Mouse (Mus musculus) 416B (cell line): ENCODE measurements around the gene Slf1.
A peak's percentile ranks its signal among the peaks of the same experiment; 100 is the strongest.
"Not testable (repeated sequence)": the region's sequence is repeated elsewhere in the genome, so short reads cannot be mapped to it uniquely, and the experiment has no call there.

Experiments
- DNase-seq: peaks from one replicate; pipeline ENCODE4 v3.0.0; 2011; ENCODE audit warnings: low read depth

Slf1 gene

DNA sequence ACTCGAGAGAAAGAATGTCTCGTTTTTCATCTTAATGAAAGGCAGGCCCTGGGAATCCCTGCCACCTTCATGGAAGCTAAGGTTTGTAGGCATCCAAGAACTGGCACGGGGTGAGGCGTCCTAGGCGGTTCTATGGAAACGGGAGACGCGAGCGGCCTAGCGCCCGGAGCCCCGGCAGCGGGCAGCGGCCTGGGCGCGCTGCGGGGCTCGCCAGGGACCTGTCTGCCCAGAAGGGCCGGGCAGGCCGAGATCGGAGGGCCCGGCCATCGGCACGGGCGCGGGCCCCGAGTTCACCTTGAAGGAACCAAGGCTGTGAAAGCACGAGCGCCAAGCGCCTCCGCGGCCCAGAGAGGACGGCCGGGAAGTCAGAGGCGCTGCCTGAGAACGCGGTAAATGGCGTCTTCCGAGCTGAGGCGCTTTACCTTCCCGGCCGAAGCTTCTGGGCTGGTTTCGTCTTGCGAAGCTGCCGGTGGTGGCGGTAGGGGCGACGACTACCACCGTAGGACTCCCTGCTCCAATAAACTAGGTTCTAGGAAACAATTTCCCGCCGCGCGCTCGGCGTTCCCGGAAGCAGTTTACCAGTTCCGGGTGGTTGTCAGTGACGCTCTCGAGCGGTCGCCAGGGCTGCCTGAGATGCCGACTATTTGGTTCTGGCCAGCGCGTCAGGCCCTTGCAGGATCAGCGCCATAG lies at the start of gene Slf1, which contains the start of gene 2210408I21Rik:
Gene Slf1, minus strand, starts transcription at position 543 of the 690 bp plus-strand sequence.
Gene 2210408I21Rik, plus strand, starts transcription at position 610 of the 690 bp plus-strand sequence.
- peak; percentile 87 for DNase-seq

DNA sequence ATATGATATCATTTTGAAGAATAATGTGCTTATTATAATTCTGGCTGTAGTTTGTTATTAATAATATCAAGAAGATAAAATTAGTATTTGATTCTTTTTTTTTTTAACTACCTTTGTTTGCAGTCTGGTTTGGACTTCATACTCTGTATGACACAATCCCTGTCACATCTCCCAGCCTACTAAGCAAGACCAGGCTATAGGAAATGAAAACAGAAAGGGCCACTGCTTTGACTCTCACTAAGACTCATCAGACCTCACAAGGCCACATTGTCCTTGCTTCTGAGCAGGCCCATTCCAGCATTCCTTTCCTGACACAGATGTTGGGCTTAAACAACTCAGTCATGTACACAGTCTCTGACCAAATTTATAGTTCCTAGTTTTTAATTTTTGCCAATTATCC lies 42.7 kb upstream of the Slf1 start:
- no peak for DNase-seq

DNA sequence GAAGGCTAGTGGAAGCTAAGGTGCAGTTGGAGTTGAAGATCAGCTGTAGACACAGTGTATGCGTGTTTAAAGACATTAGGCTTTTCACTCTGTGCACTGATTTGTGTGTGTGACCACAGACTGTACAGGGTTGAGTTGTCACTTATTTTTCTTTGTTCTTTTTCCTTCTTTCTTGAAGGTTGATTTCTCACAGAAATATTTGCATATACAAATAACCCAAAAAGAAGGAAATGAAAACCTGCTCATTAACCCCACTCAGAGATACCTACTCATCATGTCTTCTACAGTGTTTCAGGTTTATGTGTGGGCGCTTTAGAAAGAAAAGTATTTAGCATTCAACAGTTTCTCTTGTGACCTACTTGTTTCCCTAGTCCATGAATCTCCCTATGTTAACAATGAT lies 5.6 kb upstream of the Slf1 start:
- no peak for DNase-seq

DNA sequence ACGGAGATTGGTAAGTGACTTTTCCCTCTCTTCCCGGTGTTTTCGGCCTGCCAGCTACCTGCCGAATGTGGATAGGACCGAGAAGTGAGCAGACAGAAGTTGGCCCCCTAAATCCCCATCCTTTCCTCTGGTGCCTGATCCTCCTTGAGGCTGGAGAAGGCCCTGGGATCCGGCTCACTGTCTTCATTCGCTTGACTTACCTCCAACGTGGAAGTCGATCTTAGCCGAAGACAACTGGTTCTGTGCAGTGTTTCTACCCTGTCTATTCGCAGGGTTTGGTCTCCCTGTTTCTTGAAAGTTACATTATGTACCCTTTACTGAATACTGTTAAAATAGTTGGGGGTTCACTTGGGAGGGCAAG lies 328 bp upstream of the Slf1 start:
- no peak for DNase-seq

DNA sequence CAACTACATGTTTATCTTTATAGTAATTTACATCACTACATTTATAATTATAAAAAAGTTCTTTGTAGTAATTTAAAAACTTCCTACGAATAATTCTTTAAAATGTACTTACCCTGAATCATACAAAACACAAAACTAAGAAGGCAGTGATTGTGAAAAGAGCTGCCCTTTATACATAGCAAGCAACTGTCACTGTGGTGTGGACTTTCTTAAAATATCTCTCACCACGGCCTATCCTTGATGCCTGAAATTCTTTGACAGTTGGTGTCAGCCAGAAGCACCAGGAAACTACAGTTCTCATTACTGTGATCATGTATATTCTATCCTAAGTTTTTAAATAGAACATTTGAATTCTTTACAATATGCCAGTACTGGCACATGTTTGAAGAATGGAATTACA lies 4.1 kb downstream of the Slf1 start:
- DNase-seq, result peak; percentile 48

DNA sequence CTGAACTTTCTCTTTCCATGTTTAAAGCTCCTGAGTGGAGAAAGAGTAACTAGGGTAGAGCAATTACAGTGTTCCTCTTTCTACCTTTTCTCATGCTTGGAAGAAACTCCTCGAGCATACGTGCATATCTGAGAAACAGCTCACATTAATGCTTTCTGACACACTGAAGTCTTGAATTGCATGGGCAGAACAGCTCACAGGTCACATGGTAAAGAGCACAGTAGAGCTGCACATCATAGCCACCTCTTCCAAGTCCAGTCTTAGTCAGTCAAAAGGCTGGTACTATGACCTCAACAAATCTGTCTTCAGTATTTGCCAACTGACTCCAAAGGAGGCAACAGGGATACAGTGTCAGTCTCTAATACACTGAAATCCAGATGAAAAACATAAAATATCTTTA lies 7.0 kb downstream of the Slf1 start:
- DNase-seq, result peak; percentile 56

DNA sequence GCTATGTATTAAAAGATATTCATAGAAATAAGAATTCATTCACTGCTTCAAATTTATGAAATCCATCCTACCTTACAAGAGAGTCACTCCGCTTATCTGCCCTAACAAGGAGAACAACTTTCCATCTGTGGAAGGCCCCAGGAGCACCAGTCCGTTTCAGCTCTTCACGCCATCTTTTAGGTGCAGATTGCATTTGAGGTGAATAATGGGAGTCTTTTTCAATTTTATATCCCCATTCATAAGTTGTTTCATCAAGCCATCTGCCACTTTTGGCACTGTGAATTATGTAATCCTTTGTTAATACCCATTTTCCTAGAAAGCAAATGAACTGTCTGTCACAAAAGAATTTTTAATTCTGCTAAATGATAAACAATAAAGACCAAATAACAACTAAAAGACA lies 10.1 kb downstream of the Slf1 start:
- no peak for DNase-seq

DNA sequence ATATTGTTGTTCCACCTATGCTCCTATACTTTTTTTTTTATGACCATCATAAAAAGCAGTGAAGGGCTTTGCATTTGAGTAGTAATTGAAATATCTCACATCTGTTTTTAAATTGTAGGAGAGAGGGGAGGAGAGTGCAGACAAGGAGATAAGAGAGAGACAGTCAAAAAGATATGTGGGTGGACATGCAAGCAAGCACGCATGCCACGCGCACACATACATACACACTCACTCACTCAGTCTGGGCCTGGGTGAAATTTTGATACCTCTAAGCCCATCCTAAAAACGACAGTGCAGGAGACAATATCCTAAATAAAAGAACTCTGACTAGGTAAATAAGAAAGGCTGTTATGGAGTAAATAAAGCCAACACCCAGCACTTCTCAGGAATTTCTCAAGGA lies 16.6 kb downstream of the Slf1 start:
- no peak for DNase-seq

DNA sequence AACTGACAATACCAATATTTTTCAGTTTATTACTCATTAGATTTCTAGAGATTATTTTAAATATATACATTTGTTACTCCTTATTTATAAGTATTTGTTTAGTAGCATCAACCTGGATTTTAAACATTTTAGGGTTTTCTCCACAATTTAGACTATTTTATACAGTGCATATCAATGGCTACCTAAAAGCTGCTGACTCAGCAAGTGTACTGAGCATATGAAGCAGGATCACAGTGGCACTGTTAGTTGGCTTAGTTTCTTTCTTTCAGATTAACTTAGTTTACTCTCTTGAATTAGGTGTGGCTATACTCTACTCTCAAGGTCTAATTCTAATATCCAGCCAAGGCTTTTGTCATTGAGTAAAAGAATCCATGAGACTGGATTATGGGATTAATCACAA lies 27.5 kb downstream of the Slf1 start:
- no peak for DNase-seq

DNA sequence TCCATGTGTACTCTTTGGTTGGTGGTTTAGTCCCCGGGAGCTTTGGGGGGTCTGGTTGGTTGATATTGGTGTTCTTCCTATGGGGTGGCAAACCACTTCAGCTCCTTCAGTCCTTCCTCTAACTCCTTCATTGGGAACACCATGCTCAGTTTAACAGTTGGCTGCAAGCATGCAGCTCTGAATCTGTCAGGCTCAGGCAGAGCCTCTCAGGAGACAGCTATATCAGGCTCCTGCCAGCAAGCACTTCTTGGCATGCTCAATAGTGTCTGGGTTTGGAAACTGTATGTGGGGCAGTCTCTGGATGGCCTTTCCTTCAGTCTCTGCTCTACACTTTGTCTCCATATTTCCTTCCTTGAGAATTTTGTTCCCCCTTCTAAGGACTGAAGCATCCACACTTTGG lies 42.4 kb downstream of the Slf1 start:
- not testable (repeated sequence) for DNase-seq

DNA sequence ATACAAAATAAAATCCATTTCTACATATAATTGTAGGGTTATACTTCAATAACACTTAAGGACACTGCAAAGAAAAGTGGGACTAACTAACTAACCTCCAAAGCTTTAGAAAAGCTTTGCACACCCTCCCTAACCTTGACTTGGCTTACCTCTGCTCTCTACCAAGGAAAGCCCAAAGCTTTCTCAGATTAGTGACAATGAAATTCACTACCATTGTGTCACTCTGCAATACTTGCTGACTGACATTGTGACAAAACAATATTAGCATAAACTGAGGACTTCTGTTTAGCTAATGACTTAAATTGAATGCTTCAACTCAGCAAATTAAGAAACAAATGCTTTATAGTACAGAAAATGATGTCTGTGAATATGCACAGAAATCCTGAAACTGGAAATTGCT lies 63.2 kb downstream of the Slf1 start:
- no peak for DNase-seq

DNA sequence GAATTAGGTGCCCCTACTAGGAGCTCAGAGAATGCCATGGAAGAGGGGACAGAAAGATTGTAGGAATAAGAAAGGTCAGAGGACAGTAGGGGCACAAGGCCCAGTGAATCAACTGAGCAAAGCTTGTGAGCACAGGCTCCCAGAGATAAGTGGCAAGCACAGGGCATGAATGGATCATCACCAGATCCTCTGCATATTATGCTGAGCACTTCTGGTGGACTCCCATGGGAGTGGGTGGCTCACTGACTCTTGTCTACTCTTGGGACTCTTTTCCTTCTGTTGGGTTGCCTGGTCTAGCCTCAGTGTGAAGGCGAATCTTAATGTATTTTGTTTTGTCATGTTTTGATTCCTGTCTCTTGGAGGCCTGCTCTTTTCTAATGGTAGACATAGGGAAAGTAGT lies 66.4 kb downstream of the Slf1 start:
- DNase-seq, result no peak

DNA sequence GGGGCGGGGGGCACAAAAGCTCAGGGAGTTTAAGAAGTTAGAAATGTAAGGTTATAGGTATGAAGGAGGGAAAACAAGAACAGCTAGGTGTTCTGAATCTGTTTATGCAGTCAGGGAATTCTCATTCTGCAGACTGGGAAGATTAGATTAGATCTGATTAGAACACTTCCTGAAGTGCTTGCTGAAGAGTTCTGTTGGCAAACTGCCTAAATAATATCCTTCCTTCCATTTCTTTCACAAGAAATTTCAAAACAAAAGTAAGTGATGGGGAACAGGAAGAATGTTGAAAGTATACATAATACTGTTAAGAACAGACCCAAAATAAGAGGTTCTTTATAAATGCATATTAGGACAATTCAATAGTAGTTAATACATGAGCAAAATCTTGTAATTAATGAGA lies 72.1 kb downstream of the Slf1 start:
- DNase-seq, result peak; percentile 66

DNA sequence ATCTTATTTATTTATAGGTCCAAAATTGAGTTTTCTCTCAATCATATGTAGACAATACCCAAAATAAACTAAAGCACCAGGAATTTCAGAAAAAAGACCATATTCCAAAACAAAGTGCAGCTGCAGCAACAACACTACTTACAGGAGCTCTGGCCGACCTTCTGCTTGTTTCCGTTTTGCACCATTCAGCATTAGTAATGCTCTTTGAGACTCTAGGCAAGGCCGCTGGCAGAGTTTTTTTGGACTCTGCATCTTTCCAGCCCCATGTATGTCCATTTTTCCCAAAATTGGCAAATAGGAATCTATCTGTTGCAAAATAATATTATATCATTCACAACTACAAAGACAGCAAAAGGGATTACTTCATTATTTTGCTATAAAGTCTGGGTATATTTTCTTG lies 85.5 kb downstream of the Slf1 start:
- DNase-seq, result no peak

DNA sequence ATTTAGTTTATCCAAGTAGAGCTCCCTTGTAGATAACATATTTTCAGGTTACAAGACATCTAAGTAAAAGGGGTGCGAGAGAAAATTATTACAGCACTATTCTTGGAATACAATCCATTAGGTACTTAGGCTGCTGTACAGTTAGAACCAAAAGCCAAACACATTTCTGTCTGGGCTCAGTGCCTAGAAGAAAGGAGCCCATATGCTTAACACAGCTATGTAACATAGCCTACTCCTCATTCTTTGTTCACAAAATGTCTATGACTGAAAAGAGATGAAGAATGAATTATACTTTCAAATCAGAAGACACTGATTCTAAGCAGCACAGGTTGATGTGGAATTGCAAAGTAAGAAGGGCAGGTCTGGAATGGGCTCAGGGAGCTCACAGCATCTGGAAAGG lies 86.8 kb downstream of the Slf1 start:
- no peak for DNase-seq

DNA sequence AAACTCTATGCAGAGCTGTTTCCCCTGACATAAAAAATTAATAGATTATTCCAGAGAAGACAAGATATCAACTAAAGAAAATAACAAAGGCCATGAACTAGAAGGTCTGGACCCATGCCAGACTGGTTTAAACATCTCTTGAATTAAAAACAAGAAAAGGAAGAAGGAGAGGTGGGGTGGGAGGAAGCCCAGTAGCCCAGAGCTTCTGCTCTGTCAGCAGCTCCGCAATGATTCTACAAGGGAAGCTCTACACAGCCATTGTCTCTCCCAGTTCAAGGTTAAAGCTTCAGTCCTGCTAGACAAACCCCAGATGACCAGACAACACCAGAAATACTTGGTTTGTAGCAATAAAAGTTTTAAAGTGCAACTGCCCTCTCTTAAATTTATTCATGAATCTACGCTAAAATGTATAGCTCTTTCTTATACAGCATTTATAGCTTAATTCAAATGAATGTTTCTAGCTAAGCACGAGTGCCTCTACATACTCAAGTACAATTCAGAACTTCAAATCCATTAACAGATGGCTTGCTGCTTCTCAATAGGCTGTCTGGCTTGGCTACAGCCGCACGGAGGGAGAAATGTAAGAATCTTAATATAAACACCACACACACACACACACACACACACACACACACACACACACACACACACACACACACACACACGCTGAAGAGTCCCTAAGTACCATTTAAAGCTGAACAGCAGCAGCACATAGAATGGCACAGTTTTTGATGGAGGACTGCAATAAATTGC lies 87.9 kb downstream of the Slf1 start:
- DNase-seq, result peak; percentile 37

DNA sequence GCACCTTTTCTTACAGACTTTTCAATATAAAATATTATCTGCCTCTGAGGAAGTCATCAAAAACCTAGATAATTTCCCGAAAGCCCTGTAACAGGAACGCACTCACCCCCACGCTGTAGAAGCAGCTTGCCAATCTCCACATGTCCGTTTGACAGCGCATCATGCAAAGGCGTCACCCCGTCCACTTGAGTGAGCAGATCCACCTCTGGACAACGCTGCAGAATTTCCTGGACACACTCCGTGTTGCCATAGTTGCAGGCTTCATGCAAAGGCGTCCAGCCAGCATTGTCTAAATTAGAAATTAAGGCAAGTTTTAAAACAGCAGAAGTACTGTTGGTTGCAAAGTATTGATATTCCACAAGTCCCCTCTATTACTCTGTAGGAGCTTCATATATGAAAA lies 88.9 kb downstream of the Slf1 start:
- no peak for DNase-seq

DNA sequence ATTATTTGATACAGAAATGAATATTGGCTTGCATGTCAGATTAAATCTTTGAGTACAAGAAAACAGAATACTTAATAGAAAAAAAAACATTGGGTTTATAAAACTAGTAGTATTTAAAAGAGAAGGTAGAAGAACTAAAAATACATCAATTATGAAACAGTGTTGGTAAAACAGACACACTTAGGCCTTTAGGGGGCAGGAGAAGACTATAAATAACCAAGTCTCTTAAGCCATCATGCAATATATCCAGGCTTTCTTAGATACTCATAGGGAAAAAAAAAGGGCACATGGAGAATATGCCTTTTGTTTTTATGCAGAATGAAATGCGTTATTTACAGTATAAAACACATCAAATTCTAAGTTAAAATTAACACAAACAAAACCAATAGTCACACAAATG lies 89.9 kb downstream of the Slf1 start:
- peak; percentile 73 for DNase-seq

DNA sequence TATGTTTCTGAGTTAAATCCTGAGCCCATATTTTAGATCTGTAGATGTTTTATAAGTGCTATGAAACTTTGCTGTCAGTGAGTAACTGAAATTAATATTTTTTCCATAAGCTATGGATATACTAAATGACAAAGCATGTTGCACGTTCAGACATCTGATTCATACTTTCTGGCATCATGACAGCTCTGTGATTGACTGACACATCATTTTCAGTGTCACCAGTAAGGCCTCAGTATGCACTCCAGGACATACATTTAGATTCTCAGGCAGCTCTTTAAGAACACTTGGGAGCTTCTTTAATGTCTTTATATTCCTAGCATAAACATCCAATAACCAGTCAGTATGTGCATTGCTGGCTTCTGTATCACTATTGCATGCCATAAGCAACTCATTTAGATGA lies 91.9 kb downstream of the Slf1 start:
- DNase-seq, result peak; percentile 51

DNA sequence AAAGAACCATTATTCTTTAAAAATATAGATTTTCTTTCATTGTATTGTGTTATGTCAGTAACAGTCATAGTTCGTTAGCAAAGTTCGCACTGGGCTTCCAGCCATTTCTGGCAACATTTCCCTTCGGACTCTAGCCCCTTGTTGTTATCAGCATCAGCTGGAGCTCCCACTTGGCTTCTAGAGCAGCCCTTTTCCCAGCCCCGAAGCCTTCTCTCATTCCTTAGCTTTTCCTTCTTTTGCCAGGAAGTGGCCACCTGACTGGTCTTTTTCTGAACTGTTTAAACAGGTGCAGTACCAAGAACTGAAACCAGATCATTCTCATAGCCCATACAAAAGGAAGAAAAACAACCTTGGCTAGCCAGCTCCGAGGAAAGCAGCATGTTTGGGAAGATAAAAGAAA lies 105.7 kb downstream of the Slf1 start:
- no peak for DNase-seq

DNA sequence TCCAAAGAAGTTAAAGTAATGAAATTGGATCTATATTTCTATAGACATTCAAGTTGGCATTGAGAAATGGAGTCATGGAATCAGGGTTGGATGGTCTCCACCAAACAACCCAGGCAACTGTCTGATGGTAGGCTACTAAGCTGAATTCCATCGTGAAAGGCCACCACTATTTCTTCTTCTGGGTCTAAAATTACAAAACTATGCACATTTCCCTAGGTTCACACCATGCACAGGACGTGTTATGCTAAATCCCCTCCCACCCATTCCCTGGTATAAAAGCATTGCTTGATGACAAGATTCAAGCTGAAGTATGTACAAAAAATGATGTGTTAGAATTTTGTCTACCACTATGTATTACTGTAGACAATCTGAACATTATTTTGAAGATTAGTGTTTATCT lies 116.4 kb downstream of the Slf1 start:
- no peak for DNase-seq

DNA sequence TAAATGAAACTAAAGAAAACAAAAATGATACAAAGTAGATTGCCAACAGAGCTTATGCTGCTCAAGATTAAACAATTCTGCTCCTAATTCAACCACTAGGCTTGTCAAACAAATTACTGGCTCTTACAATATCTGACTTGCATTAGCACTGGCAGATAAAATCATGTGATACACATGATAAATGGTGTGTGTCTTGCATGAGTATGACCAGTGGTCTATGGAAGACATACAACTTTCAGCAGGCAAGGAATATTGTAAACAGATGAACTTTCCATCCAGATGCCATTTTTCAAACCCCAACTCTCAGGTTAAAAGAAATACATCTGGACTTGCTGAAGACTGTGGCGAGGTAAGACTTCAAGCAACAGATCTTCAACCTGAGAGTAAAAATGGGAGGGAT lies 131.6 kb downstream of the Slf1 start:
- DNase-seq, result no peak

DNA sequence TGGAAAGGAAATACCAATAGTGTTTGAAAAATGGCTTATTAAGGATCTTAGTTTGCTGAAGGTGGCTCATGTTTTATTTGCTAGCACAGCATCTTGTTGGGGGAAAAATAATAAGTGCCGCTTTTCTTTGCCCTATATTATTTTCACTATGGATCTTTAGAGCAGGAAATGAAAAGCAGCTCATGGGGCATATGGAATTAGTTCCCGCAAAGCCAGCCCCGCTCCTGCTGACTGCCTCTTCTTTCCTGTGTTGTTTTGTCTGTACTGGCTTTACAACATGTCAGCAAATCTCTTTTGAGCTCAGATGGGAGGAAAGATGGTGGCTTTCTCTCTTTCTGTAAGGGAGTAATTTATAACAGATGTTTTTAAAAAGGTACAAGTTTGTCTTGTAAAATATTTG lies 132.6 kb downstream of the Slf1 start:
- DNase-seq, result no peak
